Mouse (Mus musculus) lung, embryonic 14.5 days (tissue): ENCODE results near the gene Herpud1. TPM values are rescaled to one million over a fixed set of nuclear protein-coding genes. Genes with fewer than 3 reads are reported as not detected.

Experiments
- ATAC-seq: fragments of 200-750 bp; cut with Nextera tagmentation; 2 replicates; pipeline ENCODE4 v1.8.0; 2017; ENCODE audit warnings: mild to moderate bottlenecking, moderate TSS enrichment, moderate library complexity; ENCODE audit not compliant: insufficient read depth
- DNase-seq: peaks from one replicate; pipeline ENCODE4 v3.0.0-alpha.2; 2015
- H3K27ac ChIP-seq: fragments of 300-500 bp; sonication (generic); 2 replicates; pipeline ENCODE4 v1.5.1; 2014; ENCODE audit warnings: low read depth, mild to moderate bottlenecking, moderate library complexity
- H3K27me3 ChIP-seq: fragments of 300-500 bp; sonication (generic); 2 replicates; pipeline ENCODE4 v1.6.1; 2014; ENCODE audit warnings: low read length, control low read depth; ENCODE audit not compliant: insufficient read depth
- H3K36me3 ChIP-seq: fragments of 300-500 bp; sonication (generic); 2 replicates; pipeline ENCODE4 v1.6.1; 2014; ENCODE audit warnings: control low read depth; ENCODE audit not compliant: insufficient read depth
- H3K4me1 ChIP-seq: fragments of 300-500 bp; sonication (generic); 2 replicates; pipeline ENCODE4 v1.6.1; 2014; ENCODE audit warnings: antibody characterized with exemption, control low read depth; ENCODE audit not compliant: insufficient read depth
- H3K4me2 ChIP-seq: fragments of 300-500 bp; sonication (generic); 2 replicates; pipeline ENCODE4 v1.6.1; 2014; ENCODE audit warnings: mild to moderate bottlenecking
- H3K4me3 ChIP-seq: fragments of 300-500 bp; sonication (generic); 2 replicates; pipeline ENCODE4 v1.5.1; 2014; ENCODE audit warnings: low read depth, low read length
- H3K9ac ChIP-seq: fragments of 300-500 bp; sonication (generic); 2 replicates; pipeline ENCODE4 v1.6.1; 2014
- H3K9me3 ChIP-seq: fragments of 300-500 bp; sonication (generic); 2 replicates; pipeline ENCODE4 v1.6.1; 2016; ENCODE audit warnings: low read depth, low read length, control low read depth
- CTCF ChIP-seq: IDR thresholded peaks from 2 replicates; pipeline ENCODE4 v1.5.1; 2016; ENCODE audit warnings: antibody characterized with exemption, low read depth
- WGBS: fragments of 180-500 bp; shearing (Covaris S2); extraction: QIAGEN DNeasy Blood & Tissue Kit; methylation state at CpG from one replicate; pipeline ENCODE4 v1.1.7; 2014; 5-methylcytosine and 5-hydroxymethylcytosine counted together
- polyA plus RNA-seq: library from polyadenylated mRNA; unstranded; fragments of >200 nt; fragmentation: Nextera tagmentation; extraction: Ambion mirVana; gene quantifications from 2 replicates; pipeline ENCODE4 v1.2.1, GENCODE M21; 2014

Gene Herpud1
- polyA plus RNA-seq, 1 experiment from 2014 or later: 97.9 TPM

DNA sequence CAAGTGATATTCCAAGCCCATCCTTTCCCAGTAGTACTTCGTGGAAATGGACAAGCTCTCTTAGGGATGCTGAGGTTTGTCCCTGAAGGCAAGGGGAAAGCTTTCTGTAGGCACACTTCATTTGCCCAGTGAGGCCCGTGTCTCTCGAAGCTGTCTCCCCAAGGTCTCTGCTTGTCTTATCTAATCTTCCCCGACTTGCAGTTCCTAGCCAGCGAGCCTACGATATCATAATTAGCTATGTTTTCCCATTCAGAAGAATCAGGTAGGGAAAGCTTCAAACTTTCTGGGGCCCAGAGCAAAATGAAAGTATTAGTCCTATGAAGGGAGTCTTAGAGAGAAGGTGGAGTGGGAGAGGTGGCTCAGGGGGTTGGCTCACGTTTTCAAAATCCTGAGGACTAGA lies 2.1 kb upstream of the Herpud1 start:
- no peak for DNase-seq
- no peak for TF ChIP-seq CTCF
- H3K4me1 ChIP-seq: peaks cover 6% of the 10 kb centered on the region; the same call in 1 of the 2 replicates
- no peak overlapping the region for H3K9ac ChIP-seq
- H3K27ac ChIP-seq: no peak overlapping the region
- ATAC-seq: no peak
- WGBS: 79% methylated on average over 7 of the region's 7 CpGs
- H3K4me2 ChIP-seq: no peak overlapping the region
- H3K9me3 ChIP-seq: no peaks in the 10 kb centered on the region
- H3K27me3 ChIP-seq: no peaks in the 10 kb centered on the region
- H3K4me3 ChIP-seq: no peak overlapping the region
- peaks cover 2% of the 10 kb centered on the region; the same call in 1 of the 2 replicates for H3K36me3 ChIP-seq

DNA sequence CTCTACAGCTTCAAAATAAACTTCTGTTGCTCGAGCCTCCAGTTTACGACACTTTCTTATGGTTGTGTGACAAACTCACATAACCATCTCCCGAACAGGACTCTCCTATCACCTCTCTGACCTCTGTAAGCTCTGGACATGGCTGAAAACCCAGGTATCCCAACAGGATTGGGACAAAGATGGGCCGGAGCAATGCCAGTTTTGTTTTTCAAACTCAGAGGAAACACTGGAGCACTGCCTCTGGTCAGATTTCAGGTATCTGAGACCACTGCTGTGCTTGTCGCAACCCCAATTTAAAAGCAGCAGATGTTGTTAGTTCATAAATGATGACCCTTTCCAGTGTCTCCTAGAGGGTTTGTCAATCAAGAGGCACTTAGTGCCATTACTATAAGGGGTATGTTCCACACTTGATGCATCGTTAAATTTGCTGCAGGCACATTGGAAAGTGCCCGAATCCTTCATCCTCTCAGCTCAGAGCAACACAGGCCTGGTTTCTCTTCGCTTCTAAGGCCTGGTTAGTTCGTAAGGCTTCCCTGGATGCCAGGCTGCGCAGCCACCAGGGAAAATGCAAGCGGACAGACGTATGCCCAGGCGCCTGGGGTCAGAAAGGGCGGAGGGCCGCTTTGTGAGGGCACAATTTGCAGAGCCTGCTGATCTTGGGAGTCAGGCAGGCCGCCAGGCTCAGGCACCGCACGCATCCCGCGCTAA lies 578 bp upstream of the Herpud1 start:
- no peak for ATAC-seq

DNA sequence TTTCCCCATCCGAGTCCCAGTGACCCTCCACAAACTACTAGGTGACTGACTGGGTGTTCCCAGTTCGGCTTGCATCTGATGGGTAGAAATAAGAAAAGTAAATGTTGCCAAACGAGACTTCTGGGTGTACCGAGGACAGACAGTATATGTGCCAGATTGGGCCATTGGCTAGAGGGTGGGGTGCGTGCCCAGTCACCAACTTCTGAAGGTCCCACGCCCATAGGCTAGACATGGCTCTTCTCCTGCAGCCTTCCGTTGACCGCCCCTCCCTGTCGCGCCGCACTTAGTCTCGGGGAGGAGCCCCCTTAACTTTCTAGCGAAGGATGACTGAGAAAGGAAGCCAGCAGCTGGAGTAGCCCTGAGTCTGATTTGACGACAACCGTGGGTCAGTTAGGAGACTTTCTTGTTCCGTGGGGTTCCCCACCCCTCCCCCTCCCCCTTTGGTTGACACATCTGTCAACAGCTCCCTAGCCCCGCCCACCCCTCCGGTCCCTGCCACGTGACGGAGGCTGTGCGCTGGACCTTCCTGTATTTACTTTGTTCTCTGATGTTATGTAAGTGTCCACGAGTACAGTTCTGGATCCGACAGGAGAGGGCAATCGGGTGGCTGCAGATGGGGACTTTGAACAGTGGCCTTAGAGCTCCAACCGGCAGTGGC lies 918 bp downstream of the Herpud1 start:
- peak; percentile 67 for ATAC-seq
- peaks cover 32% of the 10 kb centered on the region for H3K36me3 ChIP-seq
- no peak for TF ChIP-seq CTCF

More for the DNA sequence above, 578 bp upstream of the Herpud1 start:
- Histone ChIP-seq H3K4me1 (peaks cover 6% of the 10 kb centered on the region; the same call in 1 of the 2 replicates), H3K9ac (peak overlapping the region; percentile 84), H3K36me3 (peaks cover 17% of the 10 kb centered on the region), H3K27me3 (no peaks in the 10 kb centered on the region), H3K4me2 (peak overlapping the region; percentile 89), H3K4me3 (peak overlapping the region; percentile 91), H3K9me3 (no peaks in the 10 kb centered on the region), H3K27ac (peak overlapping the region; percentile 85)
- DNase-seq: no peak
- TF ChIP-seq CTCF: 0 out of 2 replicates have a peak, but pooled peaks have one; percentile 3
- WGBS: 26% methylated on average over 20 of the region's 20 CpGs

DNA sequence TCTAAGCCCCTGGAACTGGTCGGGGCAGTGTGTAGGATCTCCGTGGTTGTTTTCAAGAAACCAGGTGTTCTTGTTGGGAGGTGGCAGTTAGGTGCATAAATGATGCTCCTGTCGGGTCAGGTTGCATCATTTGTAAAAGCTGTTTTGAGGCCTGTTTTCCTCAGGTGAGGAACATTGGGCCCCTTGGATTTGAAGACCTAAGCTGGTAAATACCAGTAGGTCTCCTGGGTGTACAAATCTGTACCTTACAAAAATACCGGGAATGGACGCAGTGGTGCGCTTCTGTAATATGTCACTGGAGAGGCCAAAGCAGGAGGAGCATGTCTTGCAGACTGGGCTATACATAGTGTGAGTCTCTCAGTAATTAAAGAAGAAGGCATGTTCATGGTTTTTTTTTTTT lies 1.5 kb downstream of the Herpud1 start:
- Histone ChIP-seq H3K27me3 (no peaks in the 10 kb centered on the region), H3K9ac (peak overlapping the region; percentile 84), H3K4me1 (peaks cover 6% of the 10 kb centered on the region; the same call in 1 of the 2 replicates), H3K36me3 (peaks cover 38% of the 10 kb centered on the region), H3K4me2 (peak overlapping the region; percentile 89), H3K9me3 (no peaks in the 10 kb centered on the region), H3K4me3 (peak overlapping the region; percentile 91), H3K27ac (peak overlapping the region; percentile 91)
- WGBS: 13% methylated on average over 6 of the region's 6 CpGs
- ATAC-seq (no peak), DNase-seq (no peak)
- TF ChIP-seq CTCF: no peak

More for the DNA sequence above, 918 bp downstream of the Herpud1 start:
- Histone ChIP-seq H3K4me3 (peak overlapping the region; percentile 91), H3K4me2 (peak overlapping the region; percentile 89), H3K4me1 (peaks cover 6% of the 10 kb centered on the region; the same call in 1 of the 2 replicates), H3K27ac (peak overlapping the region; percentile 91), H3K9ac (peak overlapping the region; percentile 84), H3K9me3 (no peaks in the 10 kb centered on the region), H3K27me3 (no peaks in the 10 kb centered on the region)
- peak; percentile 86 for DNase-seq
- WGBS: under 1% methylated on average over 21 of the region's 25 CpGs

DNA sequence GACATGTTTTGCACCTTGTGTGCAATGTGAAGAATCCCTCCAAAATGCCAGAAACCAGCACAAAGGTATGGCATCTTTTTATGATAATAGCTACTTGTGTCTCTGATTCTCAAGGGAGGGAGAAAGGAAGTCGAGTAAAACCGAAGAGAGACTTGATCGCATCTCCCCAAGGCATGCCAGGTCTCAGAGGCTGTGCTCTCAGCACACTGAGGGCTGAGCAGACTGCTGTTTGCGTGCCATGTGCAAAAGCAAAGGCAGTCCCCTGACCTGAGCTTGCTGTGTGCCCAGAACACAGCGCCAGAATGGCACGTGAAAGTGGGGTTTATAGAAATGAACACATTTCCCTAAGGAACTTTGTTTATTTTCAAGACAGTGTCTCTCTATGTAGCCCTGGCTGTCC lies 3.3 kb downstream of the Herpud1 start:
- Histone ChIP-seq H3K36me3 (peaks cover 55% of the 10 kb centered on the region), H3K9me3 (no peaks in the 10 kb centered on the region), H3K4me1 (peaks cover 6% of the 10 kb centered on the region; the same call in 1 of the 2 replicates), H3K27me3 (no peaks in the 10 kb centered on the region), H3K27ac (no peak overlapping the region), H3K9ac (no peak overlapping the region), H3K4me3 (no peak overlapping the region), H3K4me2 (no peak overlapping the region)
- TF ChIP-seq CTCF: no peak
- 92% methylated on average over 6 of the region's 6 CpGs for WGBS
- DNase-seq (no peak), ATAC-seq (no peak)

DNA sequence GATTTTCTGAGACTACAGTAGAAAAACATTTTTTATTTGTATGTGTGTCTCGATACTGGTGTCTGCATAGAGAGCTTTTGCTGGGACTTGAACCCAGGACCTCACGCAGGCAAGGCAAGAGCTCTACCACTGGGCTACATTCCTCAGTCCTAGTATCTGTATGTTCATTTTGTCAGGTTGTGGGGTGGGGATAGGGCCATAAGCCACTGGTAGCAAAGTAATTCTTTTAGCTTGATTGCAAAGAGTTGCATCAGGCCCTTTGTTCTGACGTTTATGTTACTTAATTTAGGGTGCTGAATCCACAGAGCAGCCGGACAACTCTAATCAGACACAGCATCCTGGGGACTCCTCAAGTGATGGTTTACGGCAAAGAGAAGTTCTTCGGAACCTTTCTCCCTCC lies 4.2 kb downstream of the Herpud1 start:
- no peak for ATAC-seq
- TF ChIP-seq CTCF: no peak
- Histone ChIP-seq H3K4me2 (no peak overlapping the region), H3K9ac (no peak overlapping the region), H3K9me3 (no peaks in the 10 kb centered on the region), H3K4me1 (peaks cover 5% of the 10 kb centered on the region; the same call in 1 of the 2 replicates), H3K36me3 (peaks cover 64% of the 10 kb centered on the region), H3K27me3 (no peaks in the 10 kb centered on the region), H3K27ac (no peak overlapping the region), H3K4me3 (no peak overlapping the region)
- 92% methylated on average over 6 of the region's 6 CpGs for WGBS
- DNase-seq: no peak

DNA sequence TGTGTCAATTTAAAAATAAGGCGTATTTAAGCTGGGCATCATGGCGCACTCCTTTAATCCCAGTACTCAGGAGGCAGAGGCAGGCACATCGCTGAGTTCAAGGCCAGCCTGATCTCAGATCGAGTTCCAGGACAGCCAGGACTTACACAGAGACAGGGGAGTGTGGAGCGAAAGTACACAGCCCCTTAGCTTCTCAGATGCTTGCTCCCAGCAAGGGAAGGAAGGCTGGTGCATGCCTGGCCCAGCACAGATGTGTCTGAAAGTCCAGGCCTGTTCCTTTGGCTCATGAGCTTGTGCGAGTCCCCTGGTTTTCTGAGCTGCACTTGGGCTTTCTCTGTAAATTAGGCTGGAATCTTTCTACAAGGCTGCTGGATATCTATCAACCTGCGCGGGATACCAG lies 4.7 kb downstream of the Herpud1 start:
- no peaks in the 10 kb centered on the region for H3K27me3 ChIP-seq
- no peak overlapping the region for H3K27ac ChIP-seq
- no peak overlapping the region for H3K9ac ChIP-seq
- ATAC-seq (no peak), DNase-seq (no peak)
- H3K36me3 ChIP-seq: peaks cover 68% of the 10 kb centered on the region
- H3K4me3 ChIP-seq: no peak overlapping the region
- H3K4me2 ChIP-seq: no peak overlapping the region
- no peak for TF ChIP-seq CTCF
- peaks cover under 1% of the 10 kb centered on the region; the same call in 1 of the 2 replicates for H3K4me1 ChIP-seq
- WGBS: 93% methylated on average over 8 of the region's 8 CpGs
- no peaks in the 10 kb centered on the region for H3K9me3 ChIP-seq
